Mouse (Mus musculus) spleen, postnatal 4 days (tissue): ENCODE measurements around the gene Slc7a14.

Experiments
- DNase-seq, 2 experiments: peaks; one replicate each; pipeline ENCODE4 v3.0.0; 2022; ENCODE audit warnings: low spot score in 2 of 2

Gene Slc7a14

DNA sequence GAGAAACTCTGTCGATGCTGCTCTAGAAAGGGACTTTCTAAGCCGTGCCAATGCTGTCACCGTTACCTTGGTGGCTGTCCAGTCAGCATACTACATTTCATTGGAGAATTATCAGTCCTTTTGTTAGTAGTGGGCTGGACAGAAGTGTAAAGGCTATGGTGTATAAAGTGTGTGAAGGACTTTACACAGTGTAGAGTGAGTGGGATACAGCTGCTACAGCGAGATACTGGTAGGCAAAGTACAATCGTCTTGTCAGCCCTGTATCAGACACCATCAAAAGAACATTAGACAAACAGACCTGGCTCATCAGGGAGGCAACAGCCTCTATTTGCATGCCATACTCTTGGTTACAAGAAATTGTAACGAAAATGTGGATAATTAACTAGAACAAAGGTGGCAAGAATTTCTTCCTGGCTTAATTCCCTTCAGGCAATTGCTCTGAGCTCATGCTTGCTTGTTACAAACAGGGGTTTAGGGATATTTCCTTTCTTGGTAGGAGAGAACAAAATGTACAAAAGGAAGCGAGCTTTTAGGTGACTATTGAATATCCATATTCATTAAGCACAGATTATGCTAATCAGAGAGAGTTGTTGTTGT is 48.7 kb downstream of the Slc7a14 start:
- no peak for DNase-seq

GRCm38 (mm10) chr3:31260964-31261346 is 49.2 kb downstream of the Slc7a14 start:
- DNase-seq, result no peak

DNA sequence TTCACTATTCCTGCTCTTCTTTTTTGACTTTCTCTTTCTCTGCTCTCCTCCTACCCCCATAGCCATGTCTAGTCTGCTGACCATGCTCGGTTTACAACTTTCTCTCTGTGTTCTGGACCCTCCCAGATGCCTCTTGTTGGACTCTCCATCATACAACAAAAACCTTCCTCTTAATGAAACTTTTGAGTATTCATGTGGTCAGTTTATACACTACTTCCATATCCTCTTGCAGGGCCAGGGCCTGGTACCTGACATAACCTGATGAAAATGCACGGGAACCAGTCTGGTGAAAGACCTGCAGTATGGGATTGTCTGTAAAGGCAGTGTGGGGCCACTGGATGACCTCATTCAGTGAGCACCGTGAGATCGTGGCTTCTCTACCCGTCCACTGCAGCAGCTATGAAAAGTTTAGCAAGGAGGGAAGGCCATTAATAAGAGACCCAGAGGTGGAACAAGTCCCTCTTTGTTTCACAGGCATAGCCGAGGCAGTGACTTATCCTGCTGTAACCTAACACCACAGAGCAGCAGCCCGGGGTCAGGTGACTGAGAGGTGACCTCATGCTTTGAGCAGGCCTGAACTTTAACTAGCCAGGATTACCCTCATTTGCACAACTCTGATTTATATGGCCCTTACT is 49.7 kb downstream of the Slc7a14 start:
- DNase-seq, result no peak

DNA sequence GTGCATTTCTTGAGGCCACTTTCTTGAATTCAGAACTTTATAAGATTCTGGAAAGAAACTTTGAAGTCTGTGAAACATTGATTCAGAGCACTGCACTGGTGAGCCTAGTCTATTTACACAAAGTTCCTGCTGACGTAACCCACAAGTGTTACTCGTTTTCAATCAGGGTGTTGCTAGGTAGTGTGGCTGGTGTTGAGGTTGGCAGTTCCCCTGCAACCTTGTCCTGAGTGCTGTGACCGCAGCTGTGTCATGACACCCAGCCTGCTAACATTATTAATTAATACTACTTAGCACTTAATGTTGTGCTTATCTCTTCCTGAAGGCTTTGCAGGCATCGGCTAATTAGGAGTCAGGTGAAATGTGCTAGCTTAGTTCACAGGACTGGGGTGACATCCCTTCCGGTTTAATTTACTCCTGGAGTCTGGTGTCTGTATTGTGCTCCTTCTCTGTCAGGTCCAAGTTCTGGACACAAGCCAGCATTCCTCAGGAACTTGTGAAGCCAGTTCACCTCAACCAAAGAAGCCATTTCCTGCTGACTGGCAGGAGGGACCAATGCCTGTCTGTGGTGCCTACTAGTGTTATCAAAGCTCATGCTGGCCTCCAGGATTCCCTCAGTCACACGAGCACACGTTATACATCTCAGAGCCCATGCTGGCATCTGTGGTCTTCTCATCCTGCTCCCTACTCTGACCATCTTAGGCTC is 50.5 kb downstream of the Slc7a14 start:
- no peak for DNase-seq

DNA sequence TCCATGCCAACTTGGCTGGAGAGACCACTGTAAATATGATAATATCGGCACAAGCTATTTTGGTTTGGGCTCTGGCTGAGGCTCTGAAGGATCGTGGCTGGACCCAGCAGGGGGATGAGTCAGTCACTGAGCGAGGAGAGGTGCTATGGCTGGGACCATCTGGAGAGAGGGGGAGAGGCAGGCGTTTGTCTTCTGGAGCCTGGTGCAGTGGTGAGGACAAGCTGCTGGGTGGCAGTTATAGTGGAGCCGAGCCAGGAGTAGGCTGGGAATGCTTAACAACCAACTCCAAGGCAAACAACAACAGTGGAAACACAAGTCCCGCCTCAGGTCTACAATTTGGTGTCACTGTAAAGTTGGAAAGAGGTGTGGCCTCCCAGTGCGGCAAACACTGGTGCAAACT is 55.8 kb downstream of the Slc7a14 start:
- DNase-seq, result no peak

- DNase-seq, result no peak
These were observed 56.3 kb downstream of the Slc7a14 start for GRCm38 (mm10) chr3:31253862-31254261.

DNA sequence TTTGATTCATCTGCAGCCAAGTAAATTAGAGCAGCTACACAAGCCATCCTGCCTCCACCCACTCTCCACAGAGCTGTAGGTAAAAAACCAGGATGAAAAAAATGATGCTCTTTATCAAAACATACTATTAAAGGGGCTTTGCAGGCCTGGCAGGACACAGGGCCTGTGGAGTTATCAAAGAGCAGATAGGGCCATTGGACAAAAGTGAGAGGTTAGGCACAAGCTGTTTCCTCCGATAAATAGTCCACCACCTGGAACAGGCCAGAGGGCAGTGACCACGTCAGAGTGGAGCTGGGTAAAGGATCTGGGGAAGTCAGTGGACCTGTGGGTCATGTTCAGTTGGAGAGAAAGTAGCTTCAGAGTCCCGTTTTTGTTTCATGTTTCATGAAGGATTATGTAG is 57.6 kb downstream of the Slc7a14 start:
- no peak for DNase-seq

DNA sequence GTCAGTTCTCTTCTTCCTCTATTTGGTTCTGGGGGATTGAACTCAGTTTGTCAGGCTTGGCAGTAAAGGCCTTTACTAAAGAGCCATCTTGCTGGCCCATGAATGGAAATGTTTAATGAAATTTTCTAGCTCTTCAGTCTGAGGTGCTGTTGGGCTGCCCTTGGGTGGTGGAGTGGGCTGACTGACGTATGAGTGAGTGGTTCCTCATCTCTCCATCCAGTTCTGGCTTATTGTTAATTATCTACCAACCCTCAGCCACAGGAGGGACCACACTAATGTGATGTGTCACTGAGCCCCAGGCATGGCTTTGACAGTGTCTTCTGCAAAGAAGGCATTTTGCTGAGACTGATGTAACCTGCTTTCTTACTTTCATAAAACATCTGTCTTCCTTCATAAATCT is 66.7 kb downstream of the Slc7a14 start:
- no peak for DNase-seq

GRCm38 (mm10) chr3:31240840-31241239 is 69.3 kb downstream of the Slc7a14 start:
- no peak for DNase-seq

DNA sequence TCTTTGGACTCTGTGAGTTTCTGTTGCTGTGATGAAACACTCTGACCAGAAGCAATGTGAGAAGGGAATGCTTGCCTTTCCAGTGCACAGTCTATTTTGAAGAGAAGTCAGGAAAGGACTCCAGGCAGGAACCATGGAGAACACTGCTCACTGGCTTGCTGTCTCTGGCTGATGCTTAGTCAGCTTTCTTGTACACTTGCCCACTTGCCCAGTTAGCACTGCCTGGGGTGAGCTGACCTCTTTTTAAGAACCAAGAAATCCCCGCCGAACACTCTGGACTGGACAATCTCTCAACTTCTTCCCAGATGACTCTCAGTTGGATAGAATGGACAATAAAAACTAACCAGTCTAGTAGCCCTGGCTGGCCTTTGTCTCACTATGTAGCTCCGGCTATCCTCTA is 70.5 kb downstream of the Slc7a14 start:
- DNase-seq, result no peak

DNA sequence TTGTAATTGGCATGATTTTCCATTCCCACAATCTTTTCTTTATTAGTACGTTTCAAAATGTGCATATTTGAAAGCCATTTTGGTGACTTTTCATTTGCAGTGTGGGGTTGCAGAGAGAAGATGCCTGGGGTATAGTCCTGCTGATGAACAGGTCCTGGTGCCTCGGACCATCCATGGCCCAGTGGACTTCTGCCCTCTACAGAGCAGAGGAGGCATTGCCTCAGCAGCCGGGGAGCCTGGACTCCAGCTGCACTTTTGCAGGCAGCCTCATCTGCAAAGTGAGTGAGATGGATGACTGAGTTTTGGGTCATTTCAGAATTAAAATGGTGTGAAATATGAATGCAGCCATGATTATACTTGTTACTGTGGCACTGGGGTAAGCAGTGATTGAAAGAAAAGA is 72.2 kb downstream of the Slc7a14 start:
- DNase-seq, result no peak

DNA sequence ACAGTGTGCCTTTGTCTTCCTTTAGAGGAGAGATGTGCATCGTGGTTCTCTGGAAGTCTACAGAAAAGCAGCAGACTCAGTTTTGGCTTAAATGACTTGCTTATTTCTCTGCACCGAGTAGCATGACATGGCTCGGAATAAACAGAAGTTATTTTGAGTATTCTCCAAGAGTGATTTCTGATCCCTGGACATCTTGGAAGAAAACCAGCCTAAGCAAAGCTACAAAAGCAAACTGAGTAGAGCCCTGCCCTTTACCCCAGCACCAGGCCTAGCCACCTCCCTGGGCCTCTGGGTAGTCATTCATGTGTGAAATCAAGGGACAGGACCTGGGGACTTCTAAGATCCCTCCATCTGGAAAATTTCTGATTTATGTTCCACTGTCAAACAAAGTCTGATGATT is 74.0 kb downstream of the Slc7a14 start:
- no peak for DNase-seq

DNA sequence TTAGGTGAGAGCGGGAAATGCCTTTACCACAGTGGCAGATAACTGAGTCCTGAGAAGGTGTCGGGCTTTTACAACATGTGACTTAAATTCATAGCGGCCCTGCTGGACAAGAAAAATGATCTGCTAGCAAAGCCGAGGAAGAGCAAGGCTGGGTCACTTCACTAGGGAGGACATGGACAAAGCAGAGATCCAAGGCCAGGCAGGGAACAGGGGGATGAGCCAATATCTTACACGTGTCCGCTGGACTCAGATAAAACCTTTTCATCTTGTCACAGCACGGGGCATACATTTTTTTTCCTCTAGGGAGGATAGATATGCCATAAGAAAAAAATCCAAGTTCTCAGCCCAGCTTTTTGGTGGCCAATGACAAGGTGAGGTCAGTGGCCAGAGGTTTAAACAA is 75.8 kb downstream of the Slc7a14 start:
- DNase-seq, result no peak

- no peak for DNase-seq
These were observed 76.3 kb downstream of the Slc7a14 start for GRCm38 (mm10) chr3:31233746-31234312.

- DNase-seq, result no peak
These were observed 80.9 kb downstream of the Slc7a14 start for GRCm38 (mm10) chr3:31229281-31229680.

DNA sequence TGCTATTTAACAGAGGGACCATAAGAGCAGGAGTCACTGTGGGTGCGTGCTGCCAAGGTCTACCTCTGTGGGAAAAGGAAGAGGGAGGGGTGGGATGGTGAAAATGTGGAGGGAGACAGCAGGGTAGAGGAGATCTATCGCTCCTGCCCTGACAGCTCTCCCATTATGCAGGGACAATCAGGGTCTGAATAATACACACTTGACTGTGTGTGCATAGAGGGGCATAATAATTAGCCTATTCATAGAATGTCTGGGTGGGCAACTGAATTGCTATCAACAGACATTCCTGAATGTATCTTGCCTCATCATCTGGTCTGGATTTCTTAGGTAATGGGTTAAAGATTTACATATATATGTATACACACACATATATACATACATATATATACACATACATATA is 81.7 kb downstream of the Slc7a14 start:
- DNase-seq, result no peak

GRCm38 (mm10) chr3:31223551-31223950 is 86.6 kb downstream of the Slc7a14 start:
- DNase-seq, result no peak

DNA sequence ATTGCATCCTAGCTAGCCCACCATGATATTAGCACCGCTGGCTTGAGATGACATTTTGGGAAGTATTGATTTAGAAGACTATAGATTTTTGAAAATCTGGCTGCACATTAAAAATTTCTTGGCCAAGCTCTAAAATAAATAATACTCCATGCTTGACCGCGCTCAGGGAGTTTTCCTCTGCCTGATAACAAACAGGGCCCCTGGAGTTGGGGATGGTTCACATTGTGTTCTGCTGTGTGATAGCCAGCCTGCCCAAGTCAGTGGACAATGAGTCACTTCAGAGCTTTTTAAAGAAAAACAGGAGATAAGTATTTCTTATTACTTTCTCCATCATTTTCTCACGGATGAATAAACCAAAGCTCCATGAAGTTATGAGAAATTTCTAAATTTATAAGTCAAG is 90.1 kb downstream of the Slc7a14 start:
- no peak for DNase-seq

- DNase-seq, result no peak
These were observed 90.7 kb downstream of the Slc7a14 start for GRCm38 (mm10) chr3:31219483-31219882.

- DNase-seq, result no peak
These were observed 92.7 kb downstream of the Slc7a14 start for GRCm38 (mm10) chr3:31217523-31217922.

DNA sequence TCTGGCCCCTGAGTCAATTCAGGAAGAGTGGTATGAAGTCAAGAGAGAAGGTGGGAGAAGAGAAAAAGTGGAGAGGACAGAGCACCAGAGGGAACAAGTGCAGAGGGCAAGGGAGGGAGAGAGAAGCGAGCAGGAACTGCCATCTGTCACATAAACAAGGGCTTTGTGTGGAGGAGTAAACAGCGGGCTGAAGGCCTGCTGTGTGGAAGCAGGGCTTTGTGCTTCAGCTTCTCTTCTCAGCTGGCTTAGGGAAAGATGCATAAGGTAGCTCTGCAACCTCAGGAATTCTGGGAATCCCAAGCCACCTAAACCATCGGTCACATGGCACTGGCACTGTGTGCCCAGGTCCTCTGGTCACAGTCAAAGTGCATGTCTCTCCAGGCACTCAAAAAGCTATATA is 96.4 kb downstream of the Slc7a14 start:
- no peak for DNase-seq

DNA sequence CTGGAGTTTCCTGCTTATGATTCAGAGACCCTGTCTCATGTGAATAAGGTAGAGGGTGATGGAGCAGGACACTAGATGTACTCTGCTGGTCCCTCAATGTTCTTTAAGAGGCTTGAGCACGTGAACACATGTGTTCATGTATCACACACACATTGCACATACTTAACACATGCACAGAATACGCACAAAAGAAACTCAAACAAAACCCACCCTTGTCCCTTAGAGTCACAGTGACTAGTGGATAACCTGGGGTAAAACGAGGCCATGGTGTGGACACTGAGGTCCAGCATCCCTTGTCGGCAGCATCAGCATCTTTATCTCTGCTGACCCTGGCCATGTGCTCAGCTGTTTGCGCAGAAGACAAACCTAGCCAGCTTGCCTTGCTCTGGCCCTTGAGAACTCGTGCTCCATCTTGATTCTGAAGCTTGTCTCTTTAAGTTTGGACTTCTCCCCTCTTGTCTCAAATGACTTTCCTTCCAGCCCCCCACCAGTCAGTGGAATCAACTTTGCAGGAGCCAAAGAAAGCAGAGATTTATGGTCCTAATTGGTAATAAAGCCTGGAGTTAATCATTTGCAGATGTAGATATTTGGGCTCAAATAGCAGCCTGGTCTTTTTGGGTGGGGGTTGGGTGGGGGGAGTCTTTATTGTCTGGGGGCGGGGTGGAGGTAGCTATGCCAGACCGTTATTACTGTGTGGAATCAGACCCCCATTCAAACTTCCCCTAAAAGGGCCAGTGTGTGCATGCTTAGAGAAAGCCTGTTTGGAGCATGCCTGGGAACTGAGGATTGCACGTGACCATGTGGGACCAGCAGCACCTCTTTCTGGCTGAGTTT is 97.8 kb downstream of the Slc7a14 start:
- DNase-seq, result no peak
